Mouse (Mus musculus) lung, adult 2 months (tissue): ENCODE data around the gene Gm20388.

Experiments
- CTCF ChIP-seq: fragments of 200-500 bp; IDR thresholded peaks from 2 replicates; pipeline ENCODE4 v1.5.1; 2011; ENCODE audit warnings: mild to moderate bottlenecking, low read length, control low read depth; ENCODE audit not compliant: insufficient read depth
- POLR2A ChIP-seq: fragments of 200-500 bp; IDR thresholded peaks from 2 replicates; pipeline ENCODE4 v1.6.1; 2011; ENCODE audit warnings: low read depth, mild to moderate bottlenecking, control low read depth, low read length, borderline replicate concordance; ENCODE audit errors: extremely low read depth

DNA sequence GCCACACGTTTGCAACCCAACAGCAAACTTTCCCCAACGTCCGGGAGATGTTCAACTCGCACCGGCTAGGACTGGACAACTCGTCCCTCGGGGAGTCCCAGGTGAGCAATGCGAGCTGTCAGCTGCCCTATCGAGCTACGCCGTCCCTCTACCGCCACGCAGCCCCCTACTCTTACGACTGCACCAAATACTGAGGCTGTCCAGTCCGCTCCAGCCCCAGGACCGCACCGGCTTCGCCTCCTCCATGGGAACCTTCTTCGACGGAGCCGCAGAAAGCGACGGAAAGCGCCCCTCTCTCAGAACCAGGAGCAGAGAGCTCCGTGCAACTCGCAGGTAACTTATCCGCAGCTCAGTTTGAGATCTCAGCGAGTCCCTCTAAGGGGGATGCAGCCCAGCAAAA lies 1207.3 kb downstream of the Gm20388 start:
- TF ChIP-seq CTCF: no peak
- no peak for TF ChIP-seq POLR2A
